Comparison of ENCODE assay signal across 10 mouse cellular contexts in the genomic region with DNA sequence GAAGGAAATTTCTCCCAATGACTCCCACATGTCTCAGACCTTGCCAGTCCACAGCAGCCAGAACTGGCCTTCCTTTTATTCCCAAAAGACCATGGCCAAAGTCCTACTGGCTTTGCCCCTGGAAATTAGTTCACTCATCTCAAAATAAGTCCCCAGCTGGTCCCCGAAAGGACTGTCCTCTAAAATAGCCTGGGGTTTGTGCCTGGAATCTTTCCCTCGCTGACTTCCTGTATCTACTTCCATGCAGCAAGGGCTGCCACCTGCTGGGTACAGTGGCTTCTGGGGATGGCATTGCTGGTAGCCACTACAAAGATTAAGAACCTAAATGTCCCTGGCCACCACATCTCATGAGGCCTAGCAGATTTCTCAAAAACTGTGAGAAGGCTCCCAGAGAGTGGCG.
DNase-seq lines count a peak whose midpoint lies in the region; ATAC-seq and TF ChIP-seq lines count a peak whose summit lies in the region.
"Had no signal": no experiment of that assay in that cellular context is flagged by ENCODE, and none has a peak within 500 bp of the region (broad histone marks: within the 10 kb centered on the region; RNA-seq: fewer than 3 reads in every experiment).

No protein-coding gene starts in this region.

- no peak overlapping the region for H3K9ac ChIP-seq in midbrain, postnatal 0 days (replicated peaks; ENCODE audit: low read length, poor library complexity, severe bottlenecking)
- H3K9ac ChIP-seq in midbrain, embryonic 13.5 days (replicated peaks) = no peak overlapping the region
- H3K9ac ChIP-seq: embryonic facial prominence, embryonic 12.5 days; midbrain, embryonic 12.5 days had no signal

- H3K27me3 ChIP-seq in midbrain, postnatal 0 days (ENCODE audit: insufficient read depth, low read length) = no peaks in the 10 kb centered on the region
- H3K27me3 ChIP-seq in midbrain, embryonic 13.5 days = no peaks in the 10 kb centered on the region
- H3K27me3 ChIP-seq: embryonic facial prominence, embryonic 12.5 days; midbrain, embryonic 12.5 days had no signal

- peak; percentile 65; the same call in 1 of the 2 replicates for ATAC-seq in frontal cortex, adult (ENCODE audit: low TSS enrichment)
- no peak for ATAC-seq in midbrain, postnatal 0 days (ENCODE audit: low FRiP score)
- no peak for ATAC-seq in midbrain, embryonic 13.5 days

- no peaks in the 10 kb centered on the region for H3K4me1 ChIP-seq in midbrain, postnatal 0 days (ENCODE audit: insufficient read depth, low read length)
- H3K4me1 ChIP-seq in midbrain, embryonic 13.5 days (replicated peaks) = peaks cover 8% of the 10 kb centered on the region; the same call in 1 of the 2 replicates

- no peak overlapping the region for H3K27ac ChIP-seq in midbrain, postnatal 0 days (ENCODE audit: low read depth, low read length)
- H3K27ac ChIP-seq in midbrain, embryonic 13.5 days = no peak overlapping the region
- H3K27ac ChIP-seq: embryonic facial prominence, embryonic 12.5 days; midbrain, embryonic 12.5 days had no signal

- H3K9me3 ChIP-seq in midbrain, postnatal 0 days (ENCODE audit: low read length) = no peaks in the 10 kb centered on the region
- H3K9me3 ChIP-seq in midbrain, embryonic 13.5 days = no peaks in the 10 kb centered on the region
- H3K9me3 ChIP-seq: embryonic facial prominence, embryonic 12.5 days; midbrain, embryonic 12.5 days had no signal

- no peak overlapping the region for H3K4me3 ChIP-seq in midbrain, postnatal 0 days (ENCODE audit: low read depth, low read length)
- no peak overlapping the region for H3K4me3 ChIP-seq in midbrain, embryonic 13.5 days (replicated peaks)
- H3K4me3 ChIP-seq: embryonic facial prominence, embryonic 12.5 days; midbrain, embryonic 12.5 days had no signal

- peak; percentile 58 for TF ChIP-seq CTCF in midbrain, postnatal 0 days (IDR thresholded peaks at IDR 0.05)

- no peaks in the 10 kb centered on the region for H3K36me3 ChIP-seq in midbrain, postnatal 0 days (ENCODE audit: insufficient read depth, low read length)
- H3K36me3 ChIP-seq in midbrain, embryonic 13.5 days = no peaks in the 10 kb centered on the region
- H3K36me3 ChIP-seq: embryonic facial prominence, embryonic 12.5 days; midbrain, embryonic 12.5 days had no signal

- intact Hi-C loops in heart, postnatal 10 days (cut with DNase I) = loop anchor here (1.0 to 5.0 kb wide), 3 partner anchors 290 to 384 kb away; partner anchors contain the start of gene Daam2

- no peak overlapping the region for H3K4me2 ChIP-seq in midbrain, postnatal 0 days (ENCODE audit: low read depth, low read length, poor library complexity, severe bottlenecking)
- H3K4me2 ChIP-seq in midbrain, embryonic 13.5 days (replicated peaks) = no peak overlapping the region
- H3K4me2 ChIP-seq: embryonic facial prominence, embryonic 12.5 days; midbrain, embryonic 12.5 days had no signal

- no peak for DNase-seq in frontal cortex, postnatal 10 days (ENCODE audit: low spot score in 2 of 2)
- no peak for DNase-seq in midbrain, postnatal 0 days (ENCODE audit: low spot score)
- peak; percentile 63 to 67 for DNase-seq in heart, postnatal 10 days
- peak; percentile 66 for DNase-seq in skeletal muscle tissue, adult 2 months (ENCODE audit: low read depth, low spot score)
- no peak for DNase-seq in c-Kit-positive CD71-positive TER-119-positive erythroid progenitor cells, embryonic 14.5 days (ENCODE audit: low spot score)
- DNase-seq in testis, postnatal 14 days (ENCODE audit: low spot score) = no peak

- WGBS in midbrain, postnatal 0 days = 77% methylated on average over 3 of the region's 3 CpGs
- WGBS in midbrain, embryonic 13.5 days = 82% methylated on average over 3 of the region's 3 CpGs

Comparison
In these comparisons a context has a peak if more than half of its experiments do, and no peak if none do; other contexts are left out.
1. DNase-seq: peak in heart, postnatal 10 days (2 of 2) and skeletal muscle tissue, adult 2 months (single experiment); none in frontal cortex, postnatal 10 days (0 of 2), midbrain, postnatal 0 days (single experiment), c-Kit-positive CD71-positive TER-119-positive erythroid progenitor cells, embryonic 14.5 days (single experiment) and testis, postnatal 14 days (single experiment).